Mouse (Mus musculus) ES-Bruce4 (cell line): ENCODE measurements around the gene Wdr63.

ENCODE experiments used
- CTCF ChIP-seq: IDR thresholded peaks from one replicate; pipeline ENCODE4 v1.8.1; 2011; ENCODE audit warnings: low read depth, low read length
- POLR2A ChIP-seq: IDR thresholded peaks from one replicate; pipeline ENCODE4 v1.8.1; 2011; ENCODE audit warnings: low read length; ENCODE audit not compliant: insufficient read depth

DNA sequence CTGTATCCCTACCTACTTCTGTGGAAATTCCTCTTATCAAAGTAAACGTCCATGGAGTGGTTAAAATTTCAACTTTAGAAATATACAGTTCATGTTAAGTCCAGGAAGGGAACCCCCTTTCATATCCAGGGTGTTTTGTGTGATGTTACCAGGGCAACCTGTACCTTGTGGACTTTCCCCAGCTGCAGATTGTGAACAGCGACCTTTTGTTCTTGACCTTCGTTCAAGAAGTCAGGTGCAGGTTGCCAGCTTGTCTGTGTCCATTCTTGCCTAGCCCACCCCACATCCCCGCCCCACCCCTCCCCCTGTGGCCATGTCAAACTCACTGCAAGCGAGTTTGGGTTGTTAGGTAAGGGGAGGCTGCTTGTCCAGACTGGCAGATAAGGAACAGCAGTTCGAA, 80.8 kb downstream of the Wdr63 start:
- TF ChIP-seq CTCF: no peak
- TF ChIP-seq POLR2A: no peak
